Mouse (Mus musculus): ENCODE data around the gene Sulf2.
"Not testable (repeated sequence)": the region's sequence is repeated elsewhere in the genome, so short reads cannot be mapped to it uniquely, and the experiment has no call there.

The Sulf2 gene

GRCm38 (mm10) chr2:166155454-166155815, at the start of gene Sulf2:
TSS of gene Sulf2 (minus strand) at chr2:166155663.
- peak; percentile 62 for DNase-seq (ENCODE audit: low read depth, low spot score)

- DNase-seq (ENCODE audit: low read depth, low spot score) = no peak
These were observed 48.7 kb upstream of the Sulf2 start for GRCm38 (mm10) chr2:166204174-166204573.

GRCm38 (mm10) chr2:166203647-166204046, 48.2 kb upstream of the Sulf2 start:
- DNase-seq (ENCODE audit: low read depth, low spot score) = no peak

GRCm38 (mm10) chr2:166197964-166198363, 42.5 kb upstream of the Sulf2 start:
- no peak for DNase-seq (ENCODE audit: low read depth, low spot score)

GRCm38 (mm10) chr2:166197064-166197463, 41.6 kb upstream of the Sulf2 start:
- DNase-seq (ENCODE audit: low read depth, low spot score) = no peak

GRCm38 (mm10) chr2:166196080-166196786, 40.8 kb upstream of the Sulf2 start:
- DNase-seq (ENCODE audit: low read depth, low spot score) = no peak

- DNase-seq (ENCODE audit: low read depth, low spot score) = no peak
These were observed 39.6 kb upstream of the Sulf2 start for GRCm38 (mm10) chr2:166195041-166195440.

GRCm38 (mm10) chr2:166194112-166194758, 38.8 kb upstream of the Sulf2 start:
- no peak for DNase-seq (ENCODE audit: low read depth, low spot score)

- no peak for DNase-seq (ENCODE audit: low read depth, low spot score)
These were observed 38.0 kb upstream of the Sulf2 start for GRCm38 (mm10) chr2:166193509-166193908.

GRCm38 (mm10) chr2:166190816-166191215, 35.4 kb upstream of the Sulf2 start:
- DNase-seq (ENCODE audit: low read depth, low spot score) = no peak

- DNase-seq (ENCODE audit: low read depth, low spot score) = no peak
These were observed 33.7 kb upstream of the Sulf2 start for GRCm38 (mm10) chr2:166189191-166189590.

- DNase-seq (ENCODE audit: low read depth, low spot score) = not testable (repeated sequence)
These were observed 32.5 kb upstream of the Sulf2 start for GRCm38 (mm10) chr2:166187874-166188453.

GRCm38 (mm10) chr2:166187319-166187718, 31.9 kb upstream of the Sulf2 start:
- not testable (repeated sequence) for DNase-seq (ENCODE audit: low read depth, low spot score)

- no peak for DNase-seq (ENCODE audit: low read depth, low spot score)
These were observed 30.9 kb upstream of the Sulf2 start for GRCm38 (mm10) chr2:166186244-166186948.

- no peak for DNase-seq (ENCODE audit: low read depth, low spot score)
These were observed 30.3 kb upstream of the Sulf2 start for GRCm38 (mm10) chr2:166185768-166186167.

GRCm38 (mm10) chr2:166184417-166184816, 29.0 kb upstream of the Sulf2 start:
- DNase-seq (ENCODE audit: low read depth, low spot score) = no peak

GRCm38 (mm10) chr2:166182009-166182685, 26.7 kb upstream of the Sulf2 start:
- DNase-seq (ENCODE audit: low read depth, low spot score) = no peak

- peak; percentile 19 for DNase-seq (ENCODE audit: low read depth, low spot score)
These were observed 25.5 kb upstream of the Sulf2 start for GRCm38 (mm10) chr2:166180744-166181508.

- no peak for DNase-seq (ENCODE audit: low read depth, low spot score)
These were observed 24.7 kb upstream of the Sulf2 start for GRCm38 (mm10) chr2:166180136-166180649.

- no peak for DNase-seq (ENCODE audit: low read depth, low spot score)
These were observed 24.1 kb upstream of the Sulf2 start for GRCm38 (mm10) chr2:166179457-166180101.

All from telencephalon, adult 2 months (tissue).